Mouse (Mus musculus) layer of hippocampus, adult 2 months (tissue): ENCODE data around the gene Pam16. TPM values are rescaled to one million over a fixed set of nuclear protein-coding genes. Genes with fewer than 3 reads are reported as not detected.

ENCODE experiments used
- DNase-seq, 2 experiments: peaks; one replicate each; pipeline ENCODE4 v3.0.0; 2022; ENCODE audit warnings: low spot score in 2 of 2
- H3K27ac ChIP-seq: fragments of 200-600 bp; 2 replicates; pipeline ENCODE4 v1.8.1; 2022
- H3K4me3 ChIP-seq: fragments of 200-600 bp; 2 replicates; pipeline ENCODE4 v1.8.1; 2022; ENCODE audit warnings: mild to moderate bottlenecking
- CTCF ChIP-seq: fragments of 200-600 bp; conservative IDR thresholded peaks from 2 replicates; pipeline ENCODE4 v1.8.1; 2022; ENCODE audit warnings: antibody characterized with exemption, mild to moderate bottlenecking, moderate library complexity
- total RNA-seq, 2 experiments: library from RNA; stranded (reverse); gene quantifications; 2 replicates each; pipeline ENCODE4 v1.2.3; 2021

The Pam16 gene
- total RNA-seq, 2 experiments from 2014 or later, result 72.3 to 75.2 TPM

DNA sequence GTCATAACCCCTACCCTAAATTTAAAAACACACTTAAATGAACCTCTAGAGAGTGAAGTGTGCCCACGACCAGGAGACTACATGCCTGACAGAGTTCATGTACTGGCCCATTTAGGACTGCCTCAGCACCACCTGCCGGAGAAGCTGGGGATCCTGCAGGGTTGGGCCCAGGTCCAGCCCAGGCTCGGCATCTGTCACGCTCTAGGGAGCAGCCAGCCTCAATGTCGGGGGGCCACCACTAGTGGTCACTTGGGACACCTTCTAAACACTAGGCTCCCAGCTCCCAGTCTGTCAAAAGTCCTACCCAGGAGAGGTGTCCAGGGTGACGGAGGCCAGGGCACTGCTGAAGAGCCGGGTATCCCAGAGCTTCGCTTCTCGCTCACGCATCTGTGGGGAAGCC lies 29.9 kb upstream of the Pam16 start:
- peak; percentile 59 for TF ChIP-seq CTCF
- peak overlapping the region; percentile 61; the same call in 1 of the 2 replicates for H3K27ac ChIP-seq
- no peak for DNase-seq
- no peak overlapping the region for H3K4me3 ChIP-seq

DNA sequence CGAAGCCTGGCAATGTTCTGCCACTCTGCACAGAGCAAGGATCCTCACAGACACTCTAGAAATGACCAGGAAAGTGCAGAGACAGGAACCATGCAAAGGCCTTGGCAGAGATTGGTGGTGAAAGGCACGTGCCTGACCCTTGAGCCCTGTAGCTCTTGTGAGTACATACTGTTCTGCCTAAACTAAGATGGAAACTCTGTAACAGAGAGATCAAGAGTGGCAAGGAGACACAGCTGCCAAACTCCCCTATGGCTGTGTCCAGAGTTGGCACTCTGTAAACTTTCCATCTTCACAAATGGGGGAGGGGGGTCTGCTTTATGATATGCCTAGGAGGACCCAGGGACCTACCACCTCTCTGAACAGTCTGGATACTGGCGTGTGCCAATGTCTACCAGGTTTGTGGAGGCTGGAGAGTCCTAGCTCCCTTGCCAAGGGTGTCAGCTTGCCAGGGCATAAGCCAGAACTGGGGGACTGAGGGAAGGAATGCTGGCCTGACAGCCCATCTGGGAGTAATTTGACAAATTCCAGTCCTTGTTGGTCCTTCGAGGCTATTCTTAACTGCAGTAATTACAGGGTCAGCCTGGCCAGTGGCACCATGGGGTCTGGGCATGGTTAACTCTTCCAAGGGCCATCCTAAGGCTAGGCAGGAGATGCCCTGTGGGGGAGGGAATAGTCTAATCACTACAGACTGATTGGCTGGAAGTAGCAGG lies 28.1 kb upstream of the Pam16 start:
- H3K4me3 ChIP-seq, result no peak overlapping the region
- DNase-seq, result no peak
- TF ChIP-seq CTCF, result no peak
- H3K27ac ChIP-seq, result 0 out of 2 replicates have a peak overlapping the region, but pooled peaks have one; percentile 11

- TF ChIP-seq CTCF, result no peak
- Histone ChIP-seq H3K27ac (no peak overlapping the region), H3K4me3 (no peak overlapping the region)
- no peak for DNase-seq
Observed at GRCm38 (mm10) chr16:4651624-4652023, 26.8 kb upstream of the Pam16 start.

- Histone ChIP-seq H3K4me3 (no peak overlapping the region), H3K27ac (no peak overlapping the region)
- no peak for TF ChIP-seq CTCF
- no peak for DNase-seq
Observed at GRCm38 (mm10) chr16:4651081-4651480, 26.3 kb upstream of the Pam16 start.

DNA sequence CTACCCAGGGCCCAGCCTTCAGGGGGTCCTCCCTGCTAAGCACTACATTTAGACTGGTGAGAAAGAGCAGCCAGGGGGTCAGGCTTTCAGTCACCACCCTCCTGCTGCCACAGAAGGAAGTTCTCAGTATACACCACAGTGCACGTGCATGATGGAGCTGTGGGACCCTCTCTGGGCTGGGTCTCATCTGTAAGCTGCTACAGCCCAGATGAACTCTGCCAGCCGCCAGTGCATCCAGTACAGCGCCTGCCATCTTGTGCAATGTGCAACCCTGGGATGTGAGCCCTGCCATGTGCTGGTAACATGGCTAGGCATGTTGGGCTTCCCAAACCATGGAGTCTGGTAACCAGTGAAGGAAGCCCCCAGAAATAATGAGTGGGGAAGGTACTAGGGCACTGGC lies 25.4 kb upstream of the Pam16 start:
- no peak overlapping the region for H3K4me3 ChIP-seq
- TF ChIP-seq CTCF, result no peak
- no peak overlapping the region for H3K27ac ChIP-seq
- DNase-seq, result no peak

DNA sequence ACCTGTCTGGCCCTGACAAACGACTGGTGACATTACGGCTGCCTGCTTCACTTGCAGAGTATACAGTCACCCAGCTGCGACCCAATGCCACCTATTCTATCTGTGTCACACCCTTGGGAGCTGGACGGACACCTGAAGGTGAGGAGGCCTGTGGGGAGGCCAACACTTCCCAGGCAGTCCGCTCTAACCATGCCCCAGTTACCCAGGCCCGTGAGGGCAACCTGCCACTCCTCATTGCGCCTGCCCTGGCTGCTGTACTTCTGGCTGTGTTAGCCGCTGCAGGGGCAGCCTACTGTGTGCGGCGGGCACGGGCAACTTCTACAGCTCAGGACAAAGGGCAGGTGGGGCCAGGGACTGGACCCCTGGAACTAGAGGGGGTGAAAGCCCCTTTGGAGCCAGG lies 24.9 kb upstream of the Pam16 start:
- Histone ChIP-seq H3K4me3 (no peak overlapping the region), H3K27ac (no peak overlapping the region)
- TF ChIP-seq CTCF, result no peak
- DNase-seq, result no peak

DNA sequence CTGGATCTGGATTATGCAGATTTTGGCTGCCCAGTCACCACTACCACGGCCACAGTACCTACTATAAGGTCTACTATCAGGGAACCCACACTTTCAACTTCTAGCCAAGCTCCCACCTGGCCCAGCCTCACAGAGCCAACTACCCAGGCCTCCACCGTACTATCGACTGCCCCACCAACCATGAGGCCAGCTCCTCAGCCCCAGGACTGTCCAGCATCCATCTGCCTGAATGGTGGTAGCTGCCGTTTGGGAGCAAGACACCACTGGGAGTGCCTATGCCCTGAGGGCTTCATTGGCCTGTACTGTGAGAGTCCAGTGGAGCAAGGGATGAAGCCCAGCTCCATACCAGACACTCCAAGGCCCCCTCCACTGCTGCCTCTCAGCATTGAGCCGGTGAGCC lies 24.4 kb upstream of the Pam16 start:
- no peak for TF ChIP-seq CTCF

GRCm38 (mm10) chr16:4648416-4649023 lies 23.7 kb upstream of the Pam16 start:
- no peak for TF ChIP-seq CTCF
- Histone ChIP-seq H3K27ac (no peak overlapping the region), H3K4me3 (no peak overlapping the region)
- no peak for DNase-seq

More for the DNA sequence above, 24.4 kb upstream of the Pam16 start:
- Histone ChIP-seq H3K27ac (no peak overlapping the region), H3K4me3 (no peak overlapping the region)
- DNase-seq, result no peak

DNA sequence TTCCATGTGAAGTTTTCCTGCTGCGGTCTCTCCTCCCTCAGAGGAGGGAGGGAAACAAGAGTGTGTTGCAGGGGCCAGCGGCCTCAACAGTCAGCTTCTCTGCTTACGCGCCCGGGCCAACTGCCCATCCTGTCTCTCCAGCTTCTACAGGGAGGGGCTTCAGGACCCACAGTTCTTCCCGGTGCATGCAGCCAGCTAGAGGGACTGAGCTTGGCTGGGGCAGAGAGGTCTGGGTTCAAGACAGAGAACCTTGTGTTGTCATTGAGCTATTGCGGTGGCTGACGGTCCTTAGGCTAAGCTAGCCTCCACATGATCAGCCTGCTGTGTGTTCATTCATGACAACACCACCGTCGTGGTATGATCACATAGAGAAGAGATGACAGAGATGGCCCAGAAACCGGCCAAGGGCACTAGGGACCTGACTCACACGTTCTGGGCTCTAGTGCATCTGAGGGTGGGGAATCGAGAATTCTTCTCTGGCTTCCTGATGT lies 22.9 kb upstream of the Pam16 start:
- TF ChIP-seq CTCF, result no peak
- H3K4me3 ChIP-seq, result no peak overlapping the region
- peak overlapping the region; percentile 52 for H3K27ac ChIP-seq
- no peak for DNase-seq

GRCm38 (mm10) chr16:4646831-4647230 lies 22.0 kb upstream of the Pam16 start:
- H3K27ac ChIP-seq, result 0 out of 2 replicates have a peak overlapping the region, but pooled peaks have one; percentile 52
- TF ChIP-seq CTCF, result no peak
- no peak overlapping the region for H3K4me3 ChIP-seq

DNA sequence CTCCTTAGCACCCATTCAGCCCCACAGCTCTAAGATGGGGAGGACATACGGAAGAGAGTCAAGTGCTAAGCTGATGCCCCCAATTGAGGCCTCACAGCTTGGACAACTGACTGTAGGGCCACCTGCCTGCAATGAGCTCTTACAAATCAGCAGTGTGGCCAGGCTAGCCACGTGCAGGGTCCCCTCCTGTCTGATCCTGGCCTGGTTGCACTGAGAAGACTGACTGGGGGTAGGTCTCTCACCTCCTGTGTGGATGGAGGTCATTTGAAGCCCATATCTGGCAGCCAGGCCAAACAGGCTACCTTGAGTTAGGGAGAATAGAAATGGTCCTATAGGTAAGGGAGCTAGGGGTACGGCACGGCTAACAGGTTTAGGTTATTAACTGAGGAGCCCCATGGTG lies 21.1 kb upstream of the Pam16 start:
- no peak overlapping the region for H3K4me3 ChIP-seq
- TF ChIP-seq CTCF, result no peak
- no peak overlapping the region for H3K27ac ChIP-seq
- DNase-seq, result no peak

More at GRCm38 (mm10) chr16:4646831-4647230, 22.0 kb upstream of the Pam16 start:
- DNase-seq, result no peak

DNA sequence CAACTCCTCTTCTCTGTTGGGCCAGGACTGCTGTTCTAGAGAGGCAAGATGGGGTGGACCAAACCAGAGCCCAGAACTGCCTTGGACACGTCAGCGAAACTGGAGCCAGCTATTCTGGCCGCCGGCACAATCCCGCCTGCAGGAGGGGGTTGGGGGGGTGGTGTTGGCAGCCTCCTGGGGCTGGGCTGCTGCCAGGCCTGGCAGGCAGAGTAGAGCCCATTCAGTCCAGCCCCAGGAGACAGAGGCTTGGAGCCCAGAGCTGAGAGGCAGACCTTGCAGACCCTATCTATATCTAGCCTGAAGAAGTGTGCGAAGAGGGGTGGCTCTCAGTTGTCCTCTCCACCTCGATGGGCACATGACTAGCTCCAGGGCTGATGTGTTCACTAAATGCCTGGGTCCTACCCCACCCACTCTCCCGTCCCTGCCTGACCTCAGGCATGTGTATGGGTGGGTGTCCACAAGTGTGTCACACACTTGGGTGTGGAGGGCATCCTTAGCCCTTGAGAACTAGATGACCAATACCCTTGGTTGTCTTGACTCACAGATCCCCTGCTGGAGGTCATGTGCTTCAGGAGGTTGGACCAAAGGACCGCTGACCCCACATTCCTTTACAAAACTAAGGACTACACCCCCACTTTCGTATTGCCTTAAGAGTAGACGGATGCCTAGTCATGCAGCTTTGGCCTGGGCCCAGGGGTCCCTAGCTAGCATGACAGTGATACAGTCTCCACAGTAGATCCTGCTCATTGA lies 19.1 kb upstream of the Pam16 start:
- no peak overlapping the region for H3K4me3 ChIP-seq
- DNase-seq, result peak; percentile 72 to 82
- TF ChIP-seq CTCF, result 0 out of 2 replicates have a peak, but pooled peaks have one; percentile 18
- peak overlapping the region; percentile 60 for H3K27ac ChIP-seq

DNA sequence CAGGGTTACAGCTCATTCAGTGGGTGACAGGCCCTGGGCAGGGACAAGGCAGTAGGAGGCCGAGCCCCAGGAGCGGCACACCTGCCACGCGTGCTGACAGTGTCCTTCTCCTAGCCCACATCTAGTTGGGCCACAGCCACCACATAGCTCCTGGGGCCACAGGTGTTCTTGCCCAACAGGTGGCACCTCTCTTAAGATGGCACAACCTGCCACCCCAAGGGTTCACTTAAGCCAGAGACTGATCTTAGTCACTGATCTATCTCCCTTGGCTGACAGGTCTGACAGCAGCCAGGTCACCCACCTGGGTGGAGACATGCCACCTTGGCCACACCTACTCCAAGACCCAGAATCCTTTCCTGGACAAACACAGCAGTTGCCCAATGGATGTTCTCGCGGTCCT lies 18.1 kb upstream of the Pam16 start:
- TF ChIP-seq CTCF, result no peak
- Histone ChIP-seq H3K4me3 (no peak overlapping the region), H3K27ac (peak overlapping the region; percentile 60; the same call in 1 of the 2 replicates)
- no peak for DNase-seq
